Mouse (Mus musculus) kidney, adult 2 months (tissue): ENCODE measurements around the gene Eef1a1. TPM values are rescaled to one million over a fixed set of nuclear protein-coding genes. Genes with fewer than 3 reads are reported as not detected.

Experiments
- DNase-seq: peaks from one replicate; pipeline ENCODE4 v3.0.0; 2021
- H3K27ac ChIP-seq: fragments of 200-500 bp; 2 replicates; pipeline ENCODE4 v1.5.1; 2012; ENCODE audit warnings: low read depth, low read length, control low read depth, inconsistent platforms; ENCODE audit not compliant: insufficient read depth
- H3K27me3 ChIP-seq: fragments of 200-500 bp; replicated peaks from 2 replicates; pipeline ENCODE4 v1.6.1; 2012; ENCODE audit warnings: mild to moderate bottlenecking, moderate library complexity, low read length, inconsistent platforms; ENCODE audit not compliant: control insufficient read depth, insufficient read depth
- H3K36me3 ChIP-seq: fragments of 200-500 bp; 2 replicates; pipeline ENCODE4 v1.6.1; 2012; ENCODE audit warnings: mild to moderate bottlenecking, moderate library complexity, low read length, inconsistent platforms; ENCODE audit not compliant: control insufficient read depth, insufficient read depth
- H3K4me1 ChIP-seq: fragments of 200-500 bp; 2 replicates; pipeline ENCODE4 v1.6.1; 2011; ENCODE audit warnings: low read length; ENCODE audit not compliant: control insufficient read depth, insufficient read depth
- H3K4me3 ChIP-seq: fragments of 200-500 bp; 2 replicates; pipeline ENCODE4 v1.5.1; 2011; ENCODE audit warnings: mild to moderate bottlenecking, low read depth, low read length, control low read depth; ENCODE audit not compliant: insufficient read depth
- CTCF ChIP-seq: fragments of 200-500 bp; conservative IDR thresholded peaks from 2 replicates; pipeline ENCODE4 v1.5.1; 2011; ENCODE audit warnings: low read depth, mild to moderate bottlenecking, control low read depth, low read length, moderate library complexity, mixed read lengths; ENCODE audit not compliant: insufficient read depth, insufficient read length
- POLR2A ChIP-seq: fragments of 200-500 bp; IDR thresholded peaks from one replicate; pipeline ENCODE4 v1.6.1; 2011; ENCODE audit warnings: low read depth, low read length, control low read depth
- WGBS: fragments of 180-500 bp; shearing (Covaris S2); methylation state at CpG from one replicate; pipeline ENCODE4 v1.1.7; 2018; 5-methylcytosine and 5-hydroxymethylcytosine counted together
- polyA plus RNA-seq: library from polyadenylated mRNA; depleted of rRNA; stranded (reverse); fragments of >200 nt; gene quantifications from 2 replicates; pipeline ENCODE4 v1.2.3, GENCODE M21; 2012

Gene Eef1a1
- polyA plus RNA-seq, 1 experiment = 4,503 TPM

DNA sequence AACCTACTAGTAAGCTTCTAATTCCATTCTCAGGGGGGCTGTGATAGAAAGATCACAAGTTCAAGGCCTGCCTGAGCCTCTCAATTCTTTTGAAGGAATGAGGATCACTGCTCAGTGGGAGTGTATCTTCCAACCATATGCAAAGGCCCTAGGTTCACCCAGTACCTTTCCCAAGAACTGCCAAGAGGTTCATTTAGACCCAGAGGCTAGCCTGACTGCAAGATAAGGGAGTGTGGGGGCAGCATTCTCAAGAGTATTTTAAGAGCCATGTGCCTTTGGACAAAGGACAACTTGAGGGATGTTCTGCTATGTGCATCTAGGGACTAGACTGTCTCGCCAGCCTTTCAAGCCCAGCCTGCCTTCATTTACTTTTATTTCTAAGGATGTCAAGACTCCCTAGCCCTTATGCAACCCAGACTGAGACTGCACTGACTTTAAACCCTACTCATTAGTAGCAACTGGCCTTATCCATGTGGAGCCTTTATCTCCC lies 12.4 kb downstream of the Eef1a1 start:
- peak; percentile 8 for DNase-seq
- Histone ChIP-seq H3K27me3 (no peaks in the 10 kb centered on the region), H3K36me3 (peaks cover 23% of the 10 kb centered on the region), H3K4me1 (peaks cover 7% of the 10 kb centered on the region; the same call in 1 of the 2 replicates), H3K4me3 (no peak overlapping the region), H3K27ac (no peak overlapping the region)
- 42% methylated on average over 1 of the region's 1 CpGs for WGBS
- TF ChIP-seq POLR2A = no peak
- no peak for TF ChIP-seq CTCF

DNA sequence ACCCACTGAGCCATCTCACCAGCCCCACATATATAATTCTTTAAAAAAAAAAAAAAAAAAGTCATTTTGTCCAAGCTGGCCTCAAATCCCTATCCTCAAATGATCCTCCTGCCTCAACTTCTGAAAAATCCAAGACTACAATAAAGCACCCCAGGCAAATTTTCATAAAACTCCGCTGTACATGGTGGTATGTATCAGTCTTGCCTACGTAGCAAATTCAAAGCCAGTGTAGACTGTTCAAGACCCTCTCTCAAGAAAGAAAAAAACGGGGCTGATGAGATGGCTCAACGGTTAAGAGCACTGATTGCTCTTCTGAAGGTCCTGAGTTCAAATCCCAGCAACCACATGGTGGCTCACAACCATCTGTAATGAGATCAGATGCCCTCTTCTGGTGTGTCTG lies 13.1 kb downstream of the Eef1a1 start:
- no peak overlapping the region for H3K4me3 ChIP-seq
- H3K27ac ChIP-seq = no peak overlapping the region
- peaks cover 23% of the 10 kb centered on the region for H3K36me3 ChIP-seq
- 76% methylated on average over 4 of the region's 4 CpGs for WGBS
- TF ChIP-seq POLR2A (no peak), CTCF (no peak)
- H3K4me1 ChIP-seq = peaks cover 7% of the 10 kb centered on the region; the same call in 1 of the 2 replicates
- no peak for DNase-seq
- no peaks in the 10 kb centered on the region for H3K27me3 ChIP-seq

- H3K36me3 ChIP-seq = peaks cover 23% of the 10 kb centered on the region
- H3K4me3 ChIP-seq = no peak overlapping the region
- WGBS = 82% methylated on average over 2 of the region's 2 CpGs
- no peaks in the 10 kb centered on the region for H3K27me3 ChIP-seq
- no peak for DNase-seq
- TF ChIP-seq POLR2A (no peak), CTCF (no peak)
- H3K4me1 ChIP-seq = peaks cover 7% of the 10 kb centered on the region; the same call in 1 of the 2 replicates
- H3K27ac ChIP-seq = no peak overlapping the region
Observed at GRCm38 (mm10) chr9:78475383-78475780, 13.6 kb downstream of the Eef1a1 start.

DNA sequence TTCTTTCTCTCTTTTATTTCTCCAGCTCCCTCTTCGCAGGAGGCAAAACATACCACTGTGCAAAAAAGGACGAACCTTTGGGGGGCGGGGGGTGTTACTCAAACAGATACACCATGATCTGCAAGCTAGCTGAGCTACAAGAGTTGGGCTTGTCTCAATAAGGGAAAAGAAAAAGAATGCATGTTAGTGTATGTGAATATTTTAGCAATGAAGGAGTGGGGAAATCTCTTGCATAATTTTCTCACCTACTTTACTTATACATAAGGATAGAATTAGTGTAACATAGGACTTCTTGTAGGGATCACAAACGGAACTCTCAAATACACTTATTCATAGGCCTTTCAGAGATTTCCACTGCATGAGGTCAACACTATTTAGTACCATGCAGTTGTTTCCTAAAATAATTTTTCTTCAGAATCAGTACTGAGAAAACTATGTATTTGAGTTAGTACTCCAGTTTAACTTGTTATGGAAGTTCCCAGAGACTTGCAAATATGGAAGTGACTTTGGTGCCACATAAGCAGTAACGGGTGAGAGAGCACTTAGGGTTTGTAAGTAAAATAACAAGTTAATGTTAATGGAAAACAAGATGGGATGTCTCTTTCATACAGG lies 14.1 kb downstream of the Eef1a1 start:
- no peak for DNase-seq
- Histone ChIP-seq H3K4me3 (no peak overlapping the region), H3K36me3 (peaks cover 23% of the 10 kb centered on the region), H3K27ac (no peak overlapping the region), H3K27me3 (no peaks in the 10 kb centered on the region), H3K4me1 (peaks cover 7% of the 10 kb centered on the region; the same call in 1 of the 2 replicates)
- 73% methylated on average over 5 of the region's 5 CpGs for WGBS
- no peak for TF ChIP-seq POLR2A
- TF ChIP-seq CTCF = no peak

DNA sequence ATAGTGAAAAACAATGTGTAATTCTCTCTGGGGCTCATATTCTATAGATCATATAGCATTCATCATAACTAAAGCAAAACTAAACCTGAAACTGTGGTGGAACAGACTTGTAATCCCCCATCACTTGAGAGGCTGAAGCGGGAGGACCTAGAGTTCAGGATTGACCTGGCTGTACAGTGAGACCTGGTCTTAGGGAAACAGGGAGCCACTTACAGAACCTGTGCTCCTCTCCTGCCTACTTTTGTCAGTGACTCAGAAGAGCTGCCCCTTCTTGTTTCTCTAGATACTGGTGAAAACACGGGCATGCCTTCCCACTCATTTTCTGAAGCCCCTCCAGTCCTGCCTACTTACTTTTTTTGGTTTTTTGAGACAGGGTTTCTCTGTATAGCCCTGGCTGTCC lies 14.7 kb downstream of the Eef1a1 start:
- TF ChIP-seq POLR2A (no peak), CTCF (no peak)
- Histone ChIP-seq H3K4me3 (no peak overlapping the region), H3K36me3 (peaks cover 19% of the 10 kb centered on the region), H3K27me3 (no peaks in the 10 kb centered on the region), H3K27ac (no peak overlapping the region), H3K4me1 (peaks cover 6% of the 10 kb centered on the region; the same call in 1 of the 2 replicates)
- DNase-seq = no peak
- WGBS = 76% methylated on average over 2 of the region's 2 CpGs

GRCm38 (mm10) chr9:78473588-78473987 lies 15.4 kb downstream of the Eef1a1 start:
- WGBS = 68% methylated on average over 8 of the region's 8 CpGs
- H3K27me3 ChIP-seq = no peaks in the 10 kb centered on the region
- no peak for DNase-seq
- H3K36me3 ChIP-seq = peaks cover 15% of the 10 kb centered on the region
- H3K27ac ChIP-seq = no peak overlapping the region
- no peaks in the 10 kb centered on the region; the same call in 1 of the 2 replicates for H3K4me1 ChIP-seq
- no peak for TF ChIP-seq CTCF
- no peak for TF ChIP-seq POLR2A
- no peak overlapping the region for H3K4me3 ChIP-seq

DNA sequence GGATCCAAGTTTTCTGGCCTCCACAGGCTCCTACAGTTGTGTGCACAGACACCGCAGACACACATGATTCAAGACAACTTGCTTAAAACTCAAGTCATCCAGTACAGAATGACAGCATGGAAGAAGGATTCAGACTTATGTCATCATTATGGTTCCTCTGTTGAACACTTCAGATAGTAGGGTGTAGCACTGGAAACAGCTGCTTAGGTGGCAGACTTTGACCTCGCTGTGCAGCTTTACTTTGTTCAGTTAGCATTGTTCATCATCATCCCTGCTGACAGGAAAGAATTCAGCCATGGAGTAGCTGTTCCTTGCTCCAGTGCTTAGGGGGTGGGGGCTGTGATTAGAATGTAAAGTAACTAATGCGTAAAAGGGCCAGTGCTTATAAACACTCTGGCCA lies 23.2 kb downstream of the Eef1a1 start:
- Histone ChIP-seq H3K4me3 (no peak overlapping the region), H3K4me1 (no peaks in the 10 kb centered on the region), H3K36me3 (peaks cover 8% of the 10 kb centered on the region), H3K27me3 (no peaks in the 10 kb centered on the region), H3K27ac (no peak overlapping the region)
- no peak for TF ChIP-seq POLR2A
- TF ChIP-seq CTCF = no peak
- no peak for DNase-seq
- WGBS = 85% methylated on average over 3 of the region's 3 CpGs
